Mouse (Mus musculus) brain, embryonic 14.5 days (tissue): ENCODE results near the gene Trim11.

ENCODE experiments used
- CTCF ChIP-seq: fragments of 200-500 bp; IDR thresholded peaks from 2 replicates; pipeline ENCODE4 v1.5.1; 2012; ENCODE audit warnings: inconsistent platforms, mild to moderate bottlenecking, moderate library complexity, borderline replicate concordance; ENCODE audit not compliant: insufficient read depth, insufficient read length; ENCODE audit errors: extremely low read depth
- POLR2A ChIP-seq: fragments of 200-500 bp; IDR thresholded peaks from 2 replicates; pipeline ENCODE4 v1.6.1; 2012; ENCODE audit warnings: mild to moderate bottlenecking, inconsistent platforms, borderline replicate concordance; ENCODE audit not compliant: poor library complexity, insufficient read depth, insufficient read length, severe bottlenecking; ENCODE audit errors: extremely low read depth

DNA sequence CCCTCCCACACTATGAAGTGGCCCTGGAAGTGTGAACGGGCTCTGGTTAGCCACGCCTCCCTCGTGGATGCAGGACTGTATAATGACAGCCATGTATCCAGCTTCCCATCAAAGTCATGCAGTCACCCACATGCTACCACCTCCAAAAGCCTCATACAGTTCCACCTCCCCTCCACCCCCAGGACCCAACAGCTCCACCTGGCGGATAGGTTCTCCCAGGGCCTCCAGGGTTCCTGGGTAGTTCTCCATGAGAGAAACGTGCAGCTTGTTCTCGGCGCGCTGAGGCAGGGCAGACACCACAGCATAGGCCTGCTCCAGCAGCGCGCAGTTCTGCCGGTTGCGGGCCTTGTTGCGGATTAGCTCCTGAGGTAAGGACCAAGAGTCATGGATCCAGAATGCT is 51.1 kb downstream of the Trim11 start:
- TF ChIP-seq CTCF: no peak
- TF ChIP-seq POLR2A: no peak
